Mouse (Mus musculus) liver, embryonic 13.5 days (tissue): ENCODE results near the gene Acvr1b. TPM values are rescaled to one million over a fixed set of nuclear protein-coding genes. Genes with fewer than 3 reads are reported as not detected.
A peak's percentile ranks its signal among the peaks of the same experiment; 100 is the strongest.

Experiments
- ATAC-seq: fragments of 200-750 bp; cut with Nextera tagmentation; 2 replicates; pipeline ENCODE4 v1.8.0; 2017; ENCODE audit warnings: low read depth, mild to moderate bottlenecking, moderate number of reproducible peaks, moderate library complexity
- DNase-seq: peaks from one replicate; pipeline ENCODE4 v3.0.0; 2022
- H3K27ac ChIP-seq: fragments of 300-500 bp; sonication (generic); 2 replicates; pipeline ENCODE4 v1.5.1; 2015; ENCODE audit warnings: moderate library complexity, mild to moderate bottlenecking, inconsistent platforms
- H3K27me3 ChIP-seq: fragments of 300-500 bp; sonication (generic); 2 replicates; pipeline ENCODE4 v1.6.1; 2015; ENCODE audit warnings: mild to moderate bottlenecking, inconsistent platforms
- H3K36me3 ChIP-seq: fragments of 300-500 bp; sonication (generic); 2 replicates; pipeline ENCODE4 v1.6.1; 2015; ENCODE audit warnings: mild to moderate bottlenecking, inconsistent platforms
- H3K4me1 ChIP-seq: fragments of 300-500 bp; sonication (generic); replicated peaks from 2 replicates; pipeline ENCODE4 v1.6.1; 2015; ENCODE audit warnings: inconsistent platforms
- H3K4me2 ChIP-seq: fragments of 300-500 bp; sonication (generic); 2 replicates; pipeline ENCODE4 v1.6.1; 2015; ENCODE audit warnings: inconsistent platforms, mild to moderate bottlenecking, moderate library complexity
- H3K4me3 ChIP-seq: fragments of 300-500 bp; sonication (generic); replicated peaks from 2 replicates; pipeline ENCODE4 v1.5.1; 2015; ENCODE audit warnings: mild to moderate bottlenecking, inconsistent platforms
- H3K9ac ChIP-seq: fragments of 300-500 bp; sonication (generic); 2 replicates; pipeline ENCODE4 v1.6.1; 2015; ENCODE audit warnings: mild to moderate bottlenecking, inconsistent platforms
- H3K9me3 ChIP-seq: fragments of 300-500 bp; sonication (generic); replicated peaks from 2 replicates; pipeline ENCODE4 v1.6.1; 2016; ENCODE audit warnings: inconsistent platforms
- WGBS: fragments of 180-500 bp; shearing (Covaris S2); methylation state at CpG from one replicate; pipeline ENCODE4 v1.1.7; 2015; ENCODE audit not compliant: insufficient replicate concordance; 5-methylcytosine and 5-hydroxymethylcytosine counted together
- polyA plus RNA-seq: library from polyadenylated mRNA; unstranded; fragments of >200 nt; fragmentation: Nextera tagmentation; extraction: Ambion mirVana; gene quantifications from 2 replicates; pipeline ENCODE4 v1.2.1, GENCODE M21; 2015

Acvr1b gene
- polyA plus RNA-seq, 1 experiment from 2014 or later: 1.0 TPM

GRCm38 (mm10) chr15:101233183-101233582, 59.3 kb downstream of the Acvr1b start:
- ATAC-seq: no peak
- H3K4me2 ChIP-seq: no peak overlapping the region
- no peak overlapping the region for H3K9ac ChIP-seq

GRCm38 (mm10) chr15:101233641-101234275, 59.9 kb downstream of the Acvr1b start:
- Histone ChIP-seq H3K4me2 (no peak overlapping the region), H3K9ac (no peak overlapping the region)

More at GRCm38 (mm10) chr15:101233183-101233582, 59.3 kb downstream of the Acvr1b start:
- Histone ChIP-seq H3K4me1 (0 out of 2 replicates have a peak, but pooled peaks cover 11% of the 10 kb centered on the region), H3K4me3 (no peak overlapping the region), H3K9me3 (no peaks in the 10 kb centered on the region), H3K27ac (no peak overlapping the region), H3K27me3 (peaks cover 7% of the 10 kb centered on the region), H3K36me3 (peaks cover 6% of the 10 kb centered on the region; the same call in 1 of the 2 replicates)
- WGBS: 64% methylated on average over 3 of the region's 3 CpGs
- DNase-seq: no peak

GRCm38 (mm10) chr15:101234611-101235341, 60.9 kb downstream of the Acvr1b start:
- H3K36me3 ChIP-seq: peaks cover 6% of the 10 kb centered on the region; the same call in 1 of the 2 replicates
- H3K4me3 ChIP-seq: no peak overlapping the region
- 61% methylated on average over 10 of the region's 10 CpGs for WGBS
- H3K27me3 ChIP-seq: peaks cover 20% of the 10 kb centered on the region
- no peak overlapping the region for H3K9ac ChIP-seq
- no peak overlapping the region for H3K4me2 ChIP-seq
- ATAC-seq (no peak), DNase-seq (no peak)
- no peaks in the 10 kb centered on the region for H3K9me3 ChIP-seq
- H3K4me1 ChIP-seq: peaks cover 12% of the 10 kb centered on the region
- H3K27ac ChIP-seq: no peak overlapping the region

More at GRCm38 (mm10) chr15:101233641-101234275, 59.9 kb downstream of the Acvr1b start:
- H3K9me3 ChIP-seq: no peaks in the 10 kb centered on the region
- H3K27ac ChIP-seq: no peak overlapping the region
- ATAC-seq: no peak
- no peak overlapping the region for H3K4me3 ChIP-seq
- WGBS: 24% methylated on average over 11 of the region's 11 CpGs
- peaks cover 13% of the 10 kb centered on the region for H3K27me3 ChIP-seq
- H3K36me3 ChIP-seq: peaks cover 6% of the 10 kb centered on the region; the same call in 1 of the 2 replicates
- H3K4me1 ChIP-seq: peaks cover 11% of the 10 kb centered on the region; the same call in 1 of the 2 replicates
- no peak for DNase-seq

GRCm38 (mm10) chr15:101235342-101235698, 61.5 kb downstream of the Acvr1b start:
- H3K4me3 ChIP-seq: no peak overlapping the region
- no peak overlapping the region for H3K27ac ChIP-seq
- no peak for DNase-seq
- H3K27me3 ChIP-seq: peaks cover 21% of the 10 kb centered on the region
- peaks cover 12% of the 10 kb centered on the region for H3K4me1 ChIP-seq
- no peaks in the 10 kb centered on the region for H3K9me3 ChIP-seq
- WGBS: 47% methylated on average over 5 of the region's 5 CpGs
- no peak overlapping the region for H3K9ac ChIP-seq
- peaks cover 6% of the 10 kb centered on the region; the same call in 1 of the 2 replicates for H3K36me3 ChIP-seq
- H3K4me2 ChIP-seq: no peak overlapping the region
- ATAC-seq: no peak

GRCm38 (mm10) chr15:101235728-101236327, 62.0 kb downstream of the Acvr1b start:
- Histone ChIP-seq H3K9ac (no peak overlapping the region), H3K27me3 (peaks cover 21% of the 10 kb centered on the region), H3K27ac (no peak overlapping the region), H3K36me3 (peaks cover 6% of the 10 kb centered on the region; the same call in 1 of the 2 replicates), H3K4me3 (no peak overlapping the region), H3K4me2 (no peak overlapping the region), H3K9me3 (no peaks in the 10 kb centered on the region), H3K4me1 (peaks cover 13% of the 10 kb centered on the region)
- no peak for DNase-seq
- WGBS: 41% methylated on average over 12 of the region's 12 CpGs
- no peak for ATAC-seq

GRCm38 (mm10) chr15:101236878-101237277, 63.0 kb downstream of the Acvr1b start:
- DNase-seq (peak; percentile 29), ATAC-seq (no peak)
- Histone ChIP-seq H3K27me3 (peaks cover 21% of the 10 kb centered on the region), H3K4me3 (no peak overlapping the region), H3K36me3 (no peaks in the 10 kb centered on the region), H3K9ac (no peak overlapping the region), H3K27ac (no peak overlapping the region), H3K4me1 (peaks cover 23% of the 10 kb centered on the region), H3K4me2 (no peak overlapping the region), H3K9me3 (no peaks in the 10 kb centered on the region)
- 8% methylated on average over 3 of the region's 3 CpGs for WGBS

GRCm38 (mm10) chr15:101238885-101239511, 65.1 kb downstream of the Acvr1b start:
- H3K36me3 ChIP-seq: no peaks in the 10 kb centered on the region
- H3K27me3 ChIP-seq: peaks cover 21% of the 10 kb centered on the region
- 10% methylated on average over 28 of the region's 28 CpGs for WGBS
- DNase-seq: no peak
- no peak overlapping the region for H3K4me3 ChIP-seq
- ATAC-seq: no peak
- H3K9me3 ChIP-seq: no peaks in the 10 kb centered on the region
- peak overlapping the region; percentile 40 for H3K4me2 ChIP-seq
- H3K4me1 ChIP-seq: peaks cover 25% of the 10 kb centered on the region
- H3K27ac ChIP-seq: no peak overlapping the region
- no peak overlapping the region for H3K9ac ChIP-seq

- ATAC-seq (no peak), DNase-seq (no peak)
- H3K9ac ChIP-seq: no peak overlapping the region
- H3K27ac ChIP-seq: no peak overlapping the region
- H3K4me1 ChIP-seq: peaks cover 25% of the 10 kb centered on the region
- WGBS: 60% methylated on average over 8 of the region's 8 CpGs
- peaks cover 21% of the 10 kb centered on the region for H3K27me3 ChIP-seq
- H3K4me3 ChIP-seq: no peak overlapping the region
- no peaks in the 10 kb centered on the region for H3K9me3 ChIP-seq
- no peaks in the 10 kb centered on the region for H3K36me3 ChIP-seq
- H3K4me2 ChIP-seq: no peak overlapping the region
Measured at GRCm38 (mm10) chr15:101239821-101240220, 66.0 kb downstream of the Acvr1b start.

- H3K27me3 ChIP-seq: peaks cover 21% of the 10 kb centered on the region
- H3K4me1 ChIP-seq: peaks cover 21% of the 10 kb centered on the region
- no peaks in the 10 kb centered on the region for H3K36me3 ChIP-seq
- WGBS: 4% methylated on average over 10 of the region's 10 CpGs
- ATAC-seq (peak; percentile 56), DNase-seq (peak; percentile 62)
- H3K9ac ChIP-seq: no peak overlapping the region
- H3K4me3 ChIP-seq: no peak overlapping the region
- no peaks in the 10 kb centered on the region for H3K9me3 ChIP-seq
- no peak overlapping the region for H3K27ac ChIP-seq
- H3K4me2 ChIP-seq: peak overlapping the region; percentile 33
Measured at GRCm38 (mm10) chr15:101240799-101241204, 66.9 kb downstream of the Acvr1b start.

- ATAC-seq (no peak), DNase-seq (no peak)
- 37% methylated on average over 9 of the region's 9 CpGs for WGBS
Measured at GRCm38 (mm10) chr15:101241236-101241635, 67.4 kb downstream of the Acvr1b start.

GRCm38 (mm10) chr15:101241853-101242252, 68.0 kb downstream of the Acvr1b start:
- Histone ChIP-seq H3K27ac (no peak overlapping the region), H3K9ac (no peak overlapping the region), H3K27me3 (peaks cover 17% of the 10 kb centered on the region), H3K9me3 (no peaks in the 10 kb centered on the region), H3K4me1 (peaks cover 32% of the 10 kb centered on the region), H3K36me3 (no peaks in the 10 kb centered on the region), H3K4me3 (no peak overlapping the region), H3K4me2 (no peak overlapping the region)
- WGBS: 62% methylated on average over 9 of the region's 9 CpGs
- ATAC-seq (no peak), DNase-seq (no peak)

More at GRCm38 (mm10) chr15:101241236-101241635, 67.4 kb downstream of the Acvr1b start:
- Histone ChIP-seq H3K9ac (no peak overlapping the region), H3K27me3 (peaks cover 17% of the 10 kb centered on the region), H3K4me1 (peaks cover 26% of the 10 kb centered on the region), H3K36me3 (no peaks in the 10 kb centered on the region), H3K9me3 (no peaks in the 10 kb centered on the region), H3K4me3 (no peak overlapping the region), H3K27ac (no peak overlapping the region), H3K4me2 (peak overlapping the region; percentile 33)
